Comparison of ENCODE assay signal across 27 mouse cellular contexts in the genomic region with DNA sequence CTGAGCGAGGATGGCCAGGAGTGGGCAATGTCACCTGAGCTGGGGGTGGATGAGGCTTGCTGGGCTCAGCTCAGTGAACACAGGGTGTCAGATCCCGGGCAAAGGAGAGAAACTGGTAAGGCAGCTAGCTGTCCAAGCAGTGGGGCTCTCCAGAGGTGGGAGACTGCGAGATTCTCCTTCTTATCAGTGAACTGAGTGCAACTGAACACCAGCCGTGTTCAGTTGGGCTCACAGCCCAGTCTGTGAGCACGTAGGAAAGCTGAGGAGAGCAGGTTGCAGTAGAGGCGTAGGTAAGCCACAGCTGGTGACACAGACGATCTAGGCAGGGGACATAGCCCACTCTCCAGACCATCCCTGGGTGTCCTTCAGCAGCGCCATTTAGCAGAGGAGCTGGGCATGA. TPM values are rescaled to one million over a fixed set of nuclear protein-coding genes. Genes with fewer than 3 reads are reported as not detected.
DNase-seq lines count a peak whose midpoint lies in the region; ATAC-seq and TF ChIP-seq lines count a peak whose summit lies in the region.
"Had no signal": no experiment of that assay in that cellular context is flagged by ENCODE, and none has a peak within 500 bp of the region (broad histone marks: within the 10 kb centered on the region; RNA-seq: fewer than 3 reads in every experiment).

No protein-coding gene starts in this region.

- peaks cover 9% of the 10 kb centered on the region for H3K27me3 ChIP-seq in heart, embryonic 13.5 days (replicated peaks)
- H3K27me3 ChIP-seq in kidney, embryonic 16.5 days (ENCODE audit: insufficient read depth, low read length) = no peaks in the 10 kb centered on the region
- H3K27me3 ChIP-seq in hindbrain, postnatal 0 days (ENCODE audit: insufficient read depth, low read length) = no peaks in the 10 kb centered on the region
- H3K27me3 ChIP-seq: forebrain, embryonic 12.5 days had no signal

- ATAC-seq in heart, embryonic 13.5 days (ENCODE audit: extremely low read depth, insufficient number of reproducible peaks, low FRiP score, low TSS enrichment) = no peak
- ATAC-seq in kidney, embryonic 16.5 days (ENCODE audit: low FRiP score, low TSS enrichment) = peak; percentile 46; the same call in 1 of the 2 replicates
- ATAC-seq in hindbrain, postnatal 0 days = no peak
- ATAC-seq: hindbrain, embryonic 16.5 days; intestine, embryonic 16.5 days had no signal

- 0 out of 2 replicates have a peak overlapping the region, but pooled peaks have one; percentile 33 for H3K9ac ChIP-seq in heart, embryonic 13.5 days
- no peak overlapping the region for H3K9ac ChIP-seq in kidney, embryonic 16.5 days (replicated peaks; ENCODE audit: low read length)
- H3K9ac ChIP-seq in hindbrain, postnatal 0 days (replicated peaks; ENCODE audit: low read length) = no peak overlapping the region
- H3K9ac ChIP-seq: forebrain, embryonic 12.5 days; liver, embryonic 15.5 days had no signal

- WGBS in heart, embryonic 13.5 days = 37% methylated on average over 8 of the region's 8 CpGs
- 55% methylated on average over 8 of the region's 8 CpGs for WGBS in kidney, embryonic 16.5 days
- 75% methylated on average over 8 of the region's 8 CpGs for WGBS in hindbrain, postnatal 0 days

- no peaks in the 10 kb centered on the region for H3K9me3 ChIP-seq in heart, embryonic 13.5 days
- H3K9me3 ChIP-seq in kidney, embryonic 16.5 days (ENCODE audit: low read length) = no peaks in the 10 kb centered on the region
- no peaks in the 10 kb centered on the region for H3K9me3 ChIP-seq in hindbrain, postnatal 0 days (ENCODE audit: low read length)
- H3K9me3 ChIP-seq: forebrain, embryonic 12.5 days; limb, embryonic 10.5 days; liver, embryonic 15.5 days had no signal

- H3K36me3 ChIP-seq in heart, embryonic 13.5 days = no peaks in the 10 kb centered on the region
- no peaks in the 10 kb centered on the region for H3K36me3 ChIP-seq in kidney, embryonic 16.5 days (ENCODE audit: insufficient read depth, low read length)
- H3K36me3 ChIP-seq in hindbrain, postnatal 0 days (ENCODE audit: insufficient read depth, low read length) = no peaks in the 10 kb centered on the region
- H3K36me3 ChIP-seq: forebrain, embryonic 12.5 days; limb, embryonic 10.5 days; liver, embryonic 15.5 days had no signal

- H3K4me3 ChIP-seq in heart, embryonic 13.5 days = no peak overlapping the region
- no peak overlapping the region for H3K4me3 ChIP-seq in kidney, embryonic 16.5 days (ENCODE audit: low read length)
- no peak overlapping the region for H3K4me3 ChIP-seq in hindbrain, postnatal 0 days (ENCODE audit: low read length)
- H3K4me3 ChIP-seq: erythroblast, embryonic 14.5 days; forebrain, embryonic 12.5 days; limb, embryonic 10.5 days; liver, embryonic 15.5 days had no signal

- H3K27ac ChIP-seq in heart, embryonic 13.5 days (replicated peaks) = peak overlapping the region; percentile 56
- H3K27ac ChIP-seq in kidney, embryonic 16.5 days (ENCODE audit: low read length) = no peak overlapping the region
- H3K27ac ChIP-seq in hindbrain, postnatal 0 days = no peak overlapping the region
- H3K27ac ChIP-seq: forebrain, embryonic 12.5 days; limb, embryonic 10.5 days; liver, embryonic 15.5 days had no signal

- no peak overlapping the region for H3K4me2 ChIP-seq in heart, embryonic 13.5 days
- no peak overlapping the region for H3K4me2 ChIP-seq in kidney, embryonic 16.5 days (replicated peaks; ENCODE audit: low read depth, low read length)
- H3K4me2 ChIP-seq in hindbrain, postnatal 0 days (ENCODE audit: low read depth, low read length) = no peak overlapping the region
- H3K4me2 ChIP-seq: forebrain, embryonic 12.5 days; liver, embryonic 15.5 days; midbrain, embryonic 11.5 days had no signal

- DNase-seq in heart, postnatal 4 days = no peak
- DNase-seq in kidney, adult 18-20 months = no peak
- peak; percentile 13 for DNase-seq in thymus, postnatal 4 days
- DNase-seq in thymus, postnatal 10 days (ENCODE audit: low spot score in 2 of 2) = no peak
- DNase-seq in hindbrain, postnatal 0 days (ENCODE audit: low spot score) = no peak
- DNase-seq in layer of hippocampus, postnatal 14 days (ENCODE audit: low spot score in 2 of 2) = no peak
- DNase-seq: adrenal gland, postnatal 36 days; cerebellum, adult 9-10 months; gastrocnemius, postnatal 36 days; kidney, postnatal 14 days; liver; lung, postnatal 14 days; right cerebral cortex, postnatal 4 days had no signal

- H3K4me1 ChIP-seq in heart, embryonic 13.5 days = peaks cover 46% of the 10 kb centered on the region
- 0 out of 2 replicates have a peak, but pooled peaks cover 5% of the 10 kb centered on the region for H3K4me1 ChIP-seq in kidney, embryonic 16.5 days (ENCODE audit: insufficient read depth, low read length)
- no peaks in the 10 kb centered on the region for H3K4me1 ChIP-seq in hindbrain, postnatal 0 days (ENCODE audit: insufficient read depth, low read length)
- H3K4me1 ChIP-seq: forebrain, embryonic 12.5 days; limb, embryonic 10.5 days had no signal

- no peak for TF ChIP-seq CTCF in hindbrain, postnatal 0 days (IDR thresholded peaks at IDR 0.05; ENCODE audit: low read depth)

RNA-seq across cellular contexts. Expression of a gene that starts 2.4 kb away (rescaled TPM):
- 0.03 and 0.05 TPM in 2 replicates for polyA plus RNA-seq in heart, embryonic 13.5 days (2015; fragmentation: Nextera tagmentation; extraction: Ambion mirVana)
- not detected for total RNA-seq in heart, postnatal 4 days (2021)
- polyA plus RNA-seq in kidney, embryonic 16.5 days (2015; fragmentation: Nextera tagmentation; extraction: Ambion mirVana) = 0.02 TPM in 1 of 2 replicates, not detected in the other
- not detected in 2 replicates for total RNA-seq in hindbrain, postnatal 0 days (2014; rRNA removed)
- 0.03 TPM in 2 replicates for polyA plus RNA-seq in hindbrain, postnatal 0 days (2015; fragmentation: Nextera tagmentation; extraction: Ambion mirVana)
- not detected for total RNA-seq in layer of hippocampus, postnatal 14 days (2021)
- total RNA-seq: adrenal gland, postnatal 36 days; gastrocnemius, postnatal 36 days; layer of hippocampus, adult 18-20 months; layer of hippocampus, postnatal 25 days had no signal
- polyA plus RNA-seq: embryonic facial prominence, embryonic 11.5 days; erythroblast, embryonic 14.5 days; intestine, embryonic 16.5 days had no signal

RNA-seq across cellular contexts. Expression of a gene that starts 47.7 kb away (rescaled TPM):
- 0.01 TPM in 1 of 2 replicates, not detected in the other for polyA plus RNA-seq in heart, embryonic 13.5 days (2015; fragmentation: Nextera tagmentation; extraction: Ambion mirVana)
- total RNA-seq in heart, postnatal 4 days (2021) = not detected
- not detected in 2 replicates for polyA plus RNA-seq in kidney, embryonic 16.5 days (2015; fragmentation: Nextera tagmentation; extraction: Ambion mirVana)
- not detected in 2 replicates for total RNA-seq in hindbrain, postnatal 0 days (2014; rRNA removed)
- not detected in 2 replicates for polyA plus RNA-seq in hindbrain, postnatal 0 days (2015; fragmentation: Nextera tagmentation; extraction: Ambion mirVana)
- total RNA-seq in layer of hippocampus, postnatal 14 days (2021) = not detected
- total RNA-seq: adrenal gland, postnatal 36 days; gastrocnemius, postnatal 36 days; layer of hippocampus, adult 18-20 months; layer of hippocampus, postnatal 25 days; midbrain, postnatal 0 days had no signal
- polyA plus RNA-seq: embryonic facial prominence, embryonic 11.5 days; erythroblast, embryonic 14.5 days; forebrain, embryonic 12.5 days; hindbrain, embryonic 16.5 days; intestine, embryonic 16.5 days; limb, embryonic 10.5 days; liver, embryonic 15.5 days; midbrain, embryonic 11.5 days; midbrain, postnatal 0 days; neural tube, embryonic 14.5 days had no signal
